Mouse (Mus musculus): ENCODE data around the gene Vps51.
"Not testable (repeated sequence)": the region's sequence is repeated elsewhere in the genome, so short reads cannot be mapped to it uniquely, and the experiment has no call there.

Vps51 gene

GRCm38 (mm10) chr19:6047154-6047898 lies 29.7 kb downstream of the Vps51 start:
- DNase-seq = peak in 1 of 2 experiments; percentile 20

- DNase-seq = peak; percentile 89 to 91
Measured at GRCm38 (mm10) chr19:6046294-6047153, 30.5 kb downstream of the Vps51 start, which contains the start of gene Syvn1. Gene Syvn1, plus strand, starts transcription at chr19:6046576.

GRCm38 (mm10) chr19:6045366-6046293 lies 31.4 kb downstream of the Vps51 start:
- DNase-seq = peak in 1 of 2 experiments; percentile 4

GRCm38 (mm10) chr19:6044102-6044501 lies 32.9 kb downstream of the Vps51 start:
- not testable (repeated sequence) for DNase-seq

GRCm38 (mm10) chr19:6042293-6042692 lies 34.7 kb downstream of the Vps51 start:
- DNase-seq = no peak

GRCm38 (mm10) chr19:6040002-6040401 lies 37.0 kb downstream of the Vps51 start:
- no peak for DNase-seq

- no peak for DNase-seq
Measured at GRCm38 (mm10) chr19:6038326-6038725, 38.7 kb downstream of the Vps51 start.

GRCm38 (mm10) chr19:6037695-6038094 lies 39.3 kb downstream of the Vps51 start:
- no peak for DNase-seq

GRCm38 (mm10) chr19:6035966-6036585 lies 41.0 kb downstream of the Vps51 start:
- DNase-seq = no peak

- DNase-seq = no peak
Measured at GRCm38 (mm10) chr19:6030520-6031280, 46.3 kb downstream of the Vps51 start.

GRCm38 (mm10) chr19:6029426-6029825 lies 47.6 kb downstream of the Vps51 start:
- no peak for DNase-seq

GRCm38 (mm10) chr19:6028991-6029390 lies 48.0 kb downstream of the Vps51 start:
- DNase-seq = no peak

GRCm38 (mm10) chr19:6023930-6024329 lies 53.1 kb downstream of the Vps51 start:
- no peak for DNase-seq

- no peak for DNase-seq
Measured at GRCm38 (mm10) chr19:6023059-6023458, 54.0 kb downstream of the Vps51 start.

GRCm38 (mm10) chr19:6020276-6020675 lies 56.8 kb downstream of the Vps51 start:
- DNase-seq = no peak

- peak; percentile 89 to 92 for DNase-seq
Measured at GRCm38 (mm10) chr19:6018142-6019089, 58.6 kb downstream of the Vps51 start.
